Mouse (Mus musculus): ENCODE measurements around the gene Car2.

The Car2 gene

DNA sequence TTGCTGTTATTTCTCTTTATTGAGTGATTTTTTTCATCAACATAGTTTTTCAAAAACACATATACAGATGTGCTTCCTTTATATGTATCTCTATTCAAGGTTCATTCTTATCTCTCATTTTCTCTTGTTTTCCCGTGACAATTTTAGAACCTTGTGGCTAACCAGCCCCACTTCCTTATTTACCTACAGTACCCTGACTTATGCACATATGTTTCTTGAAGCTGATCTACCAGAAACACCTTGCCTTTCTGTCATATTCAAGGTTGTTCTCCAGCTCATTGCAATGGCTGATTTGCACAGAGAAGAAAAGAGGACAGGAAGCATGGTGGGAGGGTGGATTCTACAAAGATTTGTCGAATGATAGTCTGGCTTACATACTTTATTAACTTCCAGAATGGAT lies 29.3 kb downstream of the Car2 start:
- in situ Hi-C loops (cut with MseI, MboI) = no loop called here

DNA sequence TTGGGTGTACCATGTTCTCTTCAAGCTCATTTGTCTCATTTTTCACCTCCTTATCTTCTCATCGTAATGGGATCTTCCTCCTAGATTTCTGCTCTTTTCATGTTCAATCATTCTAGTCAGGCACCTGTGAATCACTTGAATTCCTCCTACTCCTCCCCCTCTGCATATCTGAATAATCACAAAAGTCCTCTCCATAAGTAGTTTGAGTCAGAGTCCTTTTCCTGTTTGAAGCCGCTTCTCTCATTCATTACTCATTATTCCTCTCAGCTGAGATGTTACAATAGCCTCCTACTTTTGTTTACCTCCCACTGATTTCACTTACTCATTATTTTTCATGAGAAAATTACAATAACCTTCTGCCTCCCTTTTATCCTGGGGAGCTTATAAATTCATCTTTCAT lies 31.2 kb downstream of the Car2 start:
- in situ Hi-C loops (cut with MseI, MboI) = no loop called here

DNA sequence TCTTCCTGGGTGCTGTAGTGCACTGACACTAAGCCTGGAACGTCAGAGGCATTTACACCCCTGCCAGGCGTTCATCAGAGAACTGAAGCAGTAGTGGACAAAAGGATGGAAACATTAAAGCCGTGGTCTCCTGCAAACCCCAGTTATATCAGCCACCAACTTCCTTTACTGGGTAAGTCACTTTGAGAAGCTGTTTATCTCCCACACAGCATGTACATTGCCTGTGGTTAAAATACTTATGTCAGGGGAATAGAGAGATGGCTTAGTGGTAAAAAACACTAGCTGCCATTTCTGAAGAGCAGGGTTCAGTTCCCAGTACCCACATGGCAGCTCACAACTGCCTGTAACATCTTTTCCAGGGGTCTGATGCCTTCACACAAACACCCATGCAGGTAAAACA lies 58.6 kb downstream of the Car2 start:
- in situ Hi-C loops (cut with MseI, MboI) = no loop called here

DNA sequence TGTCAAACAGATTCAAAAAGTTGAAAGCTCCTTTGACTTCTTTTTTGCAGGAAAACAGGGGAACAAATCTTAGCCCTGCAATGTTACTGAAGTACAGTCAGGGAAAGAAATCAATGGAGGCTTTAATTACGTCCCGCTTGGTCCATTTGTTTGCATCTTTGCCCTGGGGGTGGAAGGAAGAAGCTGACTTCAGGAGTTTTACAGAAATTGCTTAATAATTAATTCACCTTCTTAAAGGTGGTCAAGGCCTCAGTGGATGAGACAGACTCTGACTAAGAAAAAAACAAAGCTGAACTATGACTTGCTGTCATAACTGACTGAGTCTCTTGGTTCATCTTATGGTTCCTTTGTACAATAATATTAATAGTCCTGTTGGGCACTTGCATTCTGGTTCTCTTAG lies 59.6 kb downstream of the Car2 start:
- in situ Hi-C loops (cut with MseI, MboI) = no loop called here

DNA sequence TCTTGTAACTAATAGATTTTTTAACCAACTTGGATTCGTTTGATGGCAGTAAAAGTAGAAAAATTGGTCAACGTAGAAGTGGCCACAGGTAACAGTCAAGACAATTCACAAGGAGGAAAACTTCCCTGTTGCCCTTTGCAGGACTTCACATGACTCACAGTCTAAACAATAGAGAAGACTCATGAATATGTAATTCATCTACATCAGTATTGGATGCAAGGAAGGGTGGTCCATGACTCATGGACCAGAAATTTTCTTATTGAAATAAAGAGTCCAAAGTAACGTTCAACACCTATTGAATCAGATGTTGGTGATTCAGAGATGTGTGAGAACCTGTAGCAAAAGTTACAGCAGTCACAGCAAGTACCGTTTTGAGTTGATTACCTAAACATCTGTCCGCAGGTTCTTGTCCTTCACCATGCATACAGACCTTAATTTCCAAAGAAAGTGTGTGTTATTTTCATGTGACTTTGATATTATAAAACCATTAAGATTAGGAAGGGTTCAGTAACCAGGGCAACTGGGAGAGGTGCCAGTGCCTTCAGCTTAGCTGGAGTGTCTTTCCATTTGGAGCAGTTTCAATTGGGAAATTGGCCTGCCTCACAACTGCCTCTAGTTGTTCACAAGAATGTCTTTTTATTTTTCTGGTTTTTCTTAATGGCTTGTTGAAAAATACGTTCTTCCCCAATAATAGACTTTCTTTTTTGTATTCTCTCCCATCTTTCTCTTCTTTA lies 62.2 kb downstream of the Car2 start:
- in situ Hi-C loops (cut with MseI, MboI) = no loop called here

DNA sequence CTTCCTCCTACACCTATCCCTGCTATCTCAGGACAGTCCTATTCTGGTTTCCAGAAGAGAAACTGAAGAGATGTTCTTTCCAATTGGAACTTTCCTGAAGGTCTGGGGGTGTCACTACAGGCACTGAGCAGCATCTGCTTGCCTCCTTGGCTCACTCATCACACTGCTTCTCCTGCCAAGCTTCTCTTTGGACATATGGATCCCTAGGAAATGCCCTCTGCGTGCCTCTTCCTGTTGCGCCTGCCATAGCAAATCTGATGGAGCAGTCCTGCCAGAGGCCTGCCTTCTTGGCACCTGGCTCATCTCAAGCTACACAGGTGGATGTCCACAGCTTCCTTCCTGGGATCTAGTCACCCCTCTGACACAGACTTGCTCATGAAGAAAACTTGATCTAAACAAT lies 64.0 kb downstream of the Car2 start:
- in situ Hi-C loops (cut with MseI, MboI) = no loop called here
